Mouse (Mus musculus): ENCODE measurements around the gene Pgap1.

The Pgap1 gene

GRCm38 (mm10) chr1:54520062-54520577 is 37.4 kb downstream of the Pgap1 start:
- no peak for DNase-seq (ENCODE audit: low spot score in 2 of 2)

DNA sequence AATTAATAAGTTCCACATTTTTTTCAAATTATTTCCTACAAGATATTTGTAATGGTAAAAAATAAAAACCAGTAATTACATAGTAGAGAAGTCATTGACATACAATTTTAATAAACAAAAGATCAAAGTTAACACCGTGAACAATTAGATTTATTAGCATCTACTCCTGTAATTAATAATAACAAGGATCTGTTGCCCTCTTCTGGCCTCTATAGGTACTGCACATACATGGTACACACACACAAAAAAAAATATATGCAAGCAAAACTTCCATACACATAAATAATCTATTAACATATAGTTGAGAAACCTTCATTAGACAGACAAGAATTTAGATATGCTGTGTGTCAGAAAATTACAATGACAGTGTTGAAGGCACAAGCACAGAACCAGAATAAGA is 43.6 kb downstream of the Pgap1 start:
- peak in 1 of 2 experiments; percentile 3 for DNase-seq (ENCODE audit: low spot score in 2 of 2)

GRCm38 (mm10) chr1:54498496-54498895 is 59.0 kb downstream of the Pgap1 start:
- DNase-seq (ENCODE audit: low spot score in 2 of 2): no peak

- no peak for DNase-seq (ENCODE audit: low spot score in 2 of 2)
These were observed 61.2 kb downstream of the Pgap1 start for GRCm38 (mm10) chr1:54496254-54496653.

- no peak for DNase-seq (ENCODE audit: low spot score in 2 of 2)
These were observed 64.0 kb downstream of the Pgap1 start for GRCm38 (mm10) chr1:54493496-54493895.

- DNase-seq (ENCODE audit: low spot score in 2 of 2): no peak
These were observed 65.0 kb downstream of the Pgap1 start for GRCm38 (mm10) chr1:54492435-54492841.

DNA sequence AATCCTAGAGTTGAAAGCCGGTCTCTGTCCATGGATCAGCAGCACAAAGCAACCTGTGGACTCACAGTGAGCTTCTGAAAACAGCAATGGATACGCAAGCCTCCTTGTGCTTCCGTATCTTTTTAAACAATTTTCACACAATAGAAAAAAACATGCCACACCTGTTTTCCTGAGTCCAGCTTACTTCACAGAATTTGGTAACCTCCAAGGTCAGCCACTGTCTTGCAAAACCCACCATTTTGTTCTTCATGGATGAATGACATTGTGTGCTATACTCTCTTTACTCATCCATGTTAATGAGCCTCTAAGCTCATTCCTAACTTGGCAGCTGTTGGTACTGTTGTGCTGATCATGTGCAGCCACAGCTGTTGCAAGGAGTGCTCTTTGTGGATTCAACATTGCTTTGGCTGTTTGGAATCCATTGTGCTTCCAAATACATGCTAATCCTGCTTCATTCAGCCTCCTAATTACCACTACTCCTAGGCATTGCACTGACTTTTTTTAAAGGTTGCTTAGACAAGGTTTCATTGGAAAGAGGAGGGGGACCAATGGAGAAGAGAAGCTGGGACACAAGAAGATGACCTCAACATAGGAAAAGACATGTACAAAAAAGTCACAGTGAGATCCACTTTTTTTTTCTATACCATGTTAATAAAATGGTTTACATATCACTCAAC is 72.6 kb downstream of the Pgap1 start:
- DNase-seq (ENCODE audit: low spot score in 2 of 2): no peak

GRCm38 (mm10) chr1:54480491-54480890 is 77.0 kb downstream of the Pgap1 start:
- DNase-seq (ENCODE audit: low spot score in 2 of 2): no peak

- DNase-seq (ENCODE audit: low spot score in 2 of 2): no peak
These were observed 88.8 kb downstream of the Pgap1 start for GRCm38 (mm10) chr1:54468662-54469061.

DNA sequence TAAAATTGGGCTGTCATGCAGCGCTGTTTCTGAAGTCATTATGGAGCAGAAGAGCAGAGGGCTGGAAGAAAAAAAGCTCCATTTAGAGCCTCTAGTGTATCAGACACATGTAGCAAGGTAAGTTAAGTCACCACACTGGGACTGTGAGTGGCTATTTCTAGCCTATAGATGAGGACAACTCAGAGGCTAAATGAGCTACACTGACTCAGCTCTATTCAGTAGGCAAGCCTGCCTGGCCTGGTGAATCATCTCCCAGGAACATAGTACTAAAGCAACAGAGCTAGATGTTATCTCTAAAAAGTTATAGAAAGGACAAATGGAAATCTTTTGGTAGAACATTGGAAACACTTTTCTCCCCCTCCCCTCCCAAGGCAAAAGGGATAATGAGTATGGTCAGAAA is 90.1 kb downstream of the Pgap1 start:
- DNase-seq (ENCODE audit: low spot score in 2 of 2): no peak

DNA sequence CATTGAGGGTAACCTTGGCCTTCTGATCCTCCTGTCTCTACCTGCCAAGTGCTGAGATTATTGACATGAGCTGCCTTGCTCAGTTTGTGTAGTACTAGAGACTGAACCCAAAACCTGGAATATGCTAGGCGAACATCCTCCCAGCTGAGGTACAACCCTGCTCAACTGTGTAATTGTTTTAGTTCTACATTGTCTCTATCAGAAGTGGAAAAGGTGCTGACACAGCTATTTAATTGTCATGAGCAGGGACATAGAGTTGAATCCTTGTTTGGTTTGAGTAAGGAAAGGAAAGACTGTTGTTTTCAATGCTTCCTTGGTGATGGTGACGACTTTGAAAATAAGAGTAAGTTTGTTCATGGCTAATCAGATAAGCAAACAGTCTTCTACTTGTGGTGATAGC is 105.4 kb downstream of the Pgap1 start:
- no peak for DNase-seq (ENCODE audit: low spot score in 2 of 2)

DNA sequence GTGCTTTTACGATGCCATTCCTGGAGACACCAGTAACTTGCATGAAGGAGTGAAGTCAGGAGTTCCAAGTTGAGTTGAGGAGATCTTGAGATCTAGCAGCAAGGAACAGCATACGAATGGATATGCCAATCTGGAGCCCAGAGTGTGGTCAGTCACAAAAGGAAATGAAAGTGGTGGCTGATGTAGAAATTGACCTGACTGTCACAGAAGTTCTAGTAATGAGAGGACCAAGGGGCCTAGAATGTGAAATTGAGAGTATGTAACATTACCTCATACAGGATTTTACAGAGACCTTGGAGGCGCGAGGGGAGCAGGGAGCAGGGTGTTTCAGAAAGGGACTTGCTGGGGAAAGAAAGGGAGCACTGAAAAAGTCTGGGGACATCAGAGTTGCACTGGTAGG is 108.7 kb downstream of the Pgap1 start:
- DNase-seq (ENCODE audit: low spot score in 2 of 2): no peak

- no peak for DNase-seq (ENCODE audit: low spot score in 2 of 2)
These were observed 113.8 kb downstream of the Pgap1 start for GRCm38 (mm10) chr1:54443641-54444040.

- no peak for DNase-seq (ENCODE audit: low spot score in 2 of 2)
These were observed 118.4 kb downstream of the Pgap1 start for GRCm38 (mm10) chr1:54439080-54439476.

DNA sequence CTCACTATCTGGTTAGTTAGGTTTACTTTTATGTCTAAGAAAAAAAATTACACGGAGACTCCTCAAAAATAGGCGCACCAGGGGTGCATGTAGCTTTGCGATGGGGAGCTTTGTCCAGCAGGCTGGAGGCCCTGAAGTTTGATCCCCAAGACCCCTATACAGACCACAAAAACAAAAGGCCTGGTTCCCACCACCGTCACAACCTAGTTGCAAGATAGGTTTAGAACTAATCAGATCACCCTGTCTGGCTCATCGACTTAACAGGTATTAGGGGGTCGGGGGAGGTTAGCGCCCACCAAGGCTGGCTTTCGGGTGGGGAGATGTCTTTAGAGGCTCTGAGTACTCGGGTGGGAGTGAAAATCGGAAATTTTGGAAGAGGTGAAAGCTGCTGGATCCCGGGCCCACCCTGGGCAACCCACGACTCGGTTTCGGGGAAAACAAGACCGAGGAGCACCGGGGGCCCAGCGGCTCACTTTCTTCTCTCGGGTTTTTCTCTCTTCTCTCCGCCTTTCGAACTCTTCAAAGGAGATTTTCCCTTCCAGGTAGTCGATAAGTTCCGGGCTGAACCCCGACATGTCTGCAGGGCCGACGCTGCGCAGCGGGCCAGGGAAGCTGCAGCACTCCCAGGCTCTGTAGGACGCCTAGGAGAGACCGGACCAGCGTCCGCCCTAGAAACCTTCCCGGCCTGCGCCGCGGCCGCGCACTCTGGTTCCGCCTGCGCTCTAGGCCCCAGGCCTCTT is 119.0 kb downstream of the Pgap1 start, which contains the start of gene Gtf3c3:
TSS of gene Gtf3c3 (minus strand) at position 632 of the 740 bp plus-strand sequence.
- peak; percentile 46 to 76 for DNase-seq (ENCODE audit: low spot score in 2 of 2)

Data from cerebellum, postnatal 4 days (tissue).